Comparison of ENCODE assay signal across 16 mouse cellular contexts in the genomic region with DNA sequence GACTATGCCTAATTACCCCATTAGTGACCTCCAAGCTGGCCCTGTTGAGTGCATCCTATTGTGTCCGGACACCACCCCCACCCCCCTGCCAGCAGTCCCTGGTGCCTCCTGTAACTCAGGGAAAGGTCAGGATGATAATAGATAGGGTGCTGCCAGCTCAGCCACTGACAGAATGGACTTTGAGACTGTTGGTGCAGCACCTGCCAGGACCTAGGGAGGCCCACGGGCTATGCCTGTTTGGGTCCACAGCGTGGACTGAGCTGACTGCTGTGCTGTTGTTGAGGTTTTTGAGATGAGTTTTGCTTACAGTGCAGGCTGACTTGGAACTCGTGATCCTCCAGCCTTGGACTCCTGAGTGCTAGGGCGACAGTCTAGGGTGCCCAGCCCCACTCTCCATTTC. TPM values are rescaled to one million over a fixed set of nuclear protein-coding genes. Genes with fewer than 3 reads are reported as not detected.
A peak's percentile ranks its signal among the peaks of the same experiment; 100 is the strongest.
DNase-seq lines count a peak whose midpoint lies in the region; ATAC-seq and TF ChIP-seq lines count a peak whose summit lies in the region.
"Had no signal": no experiment of that assay in that cellular context is flagged by ENCODE, and none has a peak within 500 bp of the region (broad histone marks: within the 10 kb centered on the region; RNA-seq: fewer than 3 reads in every experiment).

No protein-coding gene starts in this region.

- DNase-seq in kidney, adult 2 months: peak; percentile 91
- DNase-seq in kidney, postnatal 10 days: peak; percentile 61
- DNase-seq in liver, embryonic 14.5 days (ENCODE audit: low read depth in 3 of 3, low spot score in 3 of 3): no peak
- DNase-seq in adrenal gland, postnatal 14 days: no peak
- DNase-seq in neural tube, embryonic 10.5 days (ENCODE audit: extremely low spot score, low spot score): no peak
- DNase-seq in urinary bladder, postnatal 25 days (ENCODE audit: low spot score): no peak
- DNase-seq: adrenal gland, postnatal 10 days; cerebellum, adult 9-10 months; heart, postnatal 14 days had no signal

- WGBS in kidney, adult 2 months: 53% methylated on average over 5 of the region's 5 CpGs
- WGBS in kidney, embryonic 16.5 days: 66% methylated on average over 5 of the region's 5 CpGs
- 79% methylated on average over 5 of the region's 5 CpGs for WGBS in liver, embryonic 14.5 days (ENCODE audit: insufficient replicate concordance)

- H3K27me3 ChIP-seq in kidney, adult 2 months (replicated peaks; ENCODE audit: control insufficient read depth, insufficient read depth, low read length): no peaks in the 10 kb centered on the region
- no peaks in the 10 kb centered on the region for H3K27me3 ChIP-seq in kidney, embryonic 16.5 days (ENCODE audit: insufficient read depth, low read length)
- H3K27me3 ChIP-seq in liver, embryonic 14.5 days (ENCODE audit: control insufficient read depth, insufficient read depth, low read length): no peaks in the 10 kb centered on the region
- H3K27me3 ChIP-seq: embryonic facial prominence, embryonic 15.5 days; neural tube, embryonic 12.5 days had no signal

- no peak overlapping the region for H3K4me2 ChIP-seq in kidney, embryonic 16.5 days (replicated peaks; ENCODE audit: low read depth, low read length)
- no peak overlapping the region for H3K4me2 ChIP-seq in liver, embryonic 14.5 days (ENCODE audit: low read depth)
- H3K4me2 ChIP-seq: embryonic facial prominence, embryonic 15.5 days; forebrain, embryonic 12.5 days; neural tube, embryonic 12.5 days had no signal

- peaks cover 29% of the 10 kb centered on the region for H3K4me1 ChIP-seq in kidney, adult 2 months (ENCODE audit: control insufficient read depth, insufficient read depth, low read length)
- no peaks in the 10 kb centered on the region for H3K4me1 ChIP-seq in kidney, embryonic 16.5 days (ENCODE audit: insufficient read depth, low read length)
- H3K4me1 ChIP-seq in liver, embryonic 14.5 days (replicated peaks; ENCODE audit: control insufficient read depth in 2 of 2, insufficient read depth in 2 of 2, low read length in 1 of 2): no peaks in the 10 kb centered on the region; a peak in 1 of 4 replicates
- H3K4me1 ChIP-seq: embryonic facial prominence, embryonic 15.5 days had no signal

- no peak overlapping the region for H3K9ac ChIP-seq in kidney, embryonic 16.5 days (replicated peaks; ENCODE audit: low read length)
- no peak overlapping the region for H3K9ac ChIP-seq in liver, embryonic 14.5 days (replicated peaks)
- H3K9ac ChIP-seq: embryonic facial prominence, embryonic 15.5 days; forebrain, embryonic 12.5 days; neural tube, embryonic 12.5 days had no signal

- no peak for TF ChIP-seq CTCF in kidney, adult 2 months (conservative IDR thresholded peaks at IDR 0.05; ENCODE audit: insufficient read depth, insufficient read length, low read depth, low read length)
- TF ChIP-seq CTCF in liver, embryonic 14.5 days (IDR thresholded peaks at IDR 0.05; ENCODE audit: low read depth): no peak

- no peak for TF ChIP-seq POLR2A in kidney, adult 2 months (IDR thresholded peaks at IDR 0.05; ENCODE audit: low read depth, low read length)

- no peak overlapping the region for H3K4me3 ChIP-seq in kidney, adult 2 months (ENCODE audit: insufficient read depth, low read depth, low read length)
- no peak overlapping the region for H3K4me3 ChIP-seq in kidney, embryonic 16.5 days (ENCODE audit: low read length)
- H3K4me3 ChIP-seq in liver, embryonic 14.5 days (ENCODE audit: insufficient read depth in 1 of 2, low read depth in 2 of 2, low read length in 2 of 2): no peak overlapping the region
- H3K4me3 ChIP-seq: embryonic facial prominence, embryonic 15.5 days; forebrain, embryonic 12.5 days; left cerebral cortex, adult 2 months; neural tube, embryonic 12.5 days had no signal

- TF ChIP-seq EP300 in liver, embryonic 14.5 days (IDR thresholded peaks at IDR 0.05; ENCODE audit: low read depth): no peak

- H3K9me3 ChIP-seq in kidney, embryonic 16.5 days (ENCODE audit: low read length): no peaks in the 10 kb centered on the region
- H3K9me3 ChIP-seq in liver, embryonic 14.5 days (ENCODE audit: control insufficient read depth, low read length): no peaks in the 10 kb centered on the region
- H3K9me3 ChIP-seq: embryonic facial prominence, embryonic 15.5 days; forebrain, embryonic 12.5 days; neural tube, embryonic 12.5 days had no signal

- no peak for ATAC-seq in kidney, embryonic 16.5 days (ENCODE audit: low FRiP score, low TSS enrichment)
- ATAC-seq in liver, embryonic 14.5 days (ENCODE audit: insufficient read depth): peak; percentile 34; the same call in 1 of the 2 replicates
- ATAC-seq: CD4-positive, CD25-positive, alpha-beta regulatory T cell, adult 4 months had no signal

- H3K36me3 ChIP-seq in kidney, adult 2 months (ENCODE audit: control insufficient read depth, insufficient read depth, low read length): peaks cover 2% of the 10 kb centered on the region; the same call in 1 of the 2 replicates
- no peaks in the 10 kb centered on the region for H3K36me3 ChIP-seq in kidney, embryonic 16.5 days (ENCODE audit: insufficient read depth, low read length)
- H3K36me3 ChIP-seq in liver, embryonic 14.5 days (replicated peaks; ENCODE audit: control insufficient read depth, insufficient read depth, low read depth): no peaks in the 10 kb centered on the region; the same call in 1 of the 2 replicates
- H3K36me3 ChIP-seq: forebrain, embryonic 12.5 days; neural tube, embryonic 12.5 days had no signal

- H3K27ac ChIP-seq in kidney, adult 2 months (ENCODE audit: insufficient read depth, low read depth, low read length): peak overlapping the region; percentile 80
- no peak overlapping the region for H3K27ac ChIP-seq in kidney, embryonic 16.5 days (ENCODE audit: low read length)
- no peak overlapping the region for H3K27ac ChIP-seq in liver, embryonic 14.5 days
- H3K27ac ChIP-seq: embryonic facial prominence, embryonic 15.5 days; forebrain, embryonic 12.5 days; left cerebral cortex, adult 2 months; neural tube, embryonic 12.5 days had no signal

RNA-seq across cellular contexts. Expression of a gene that starts 18.9 kb away (rescaled TPM):
- polyA plus RNA-seq in kidney, adult 2 months (2012; rRNA removed): 129 and 132 TPM in 2 replicates
- 5.0 and 6.4 TPM in 2 replicates for polyA plus RNA-seq in kidney, embryonic 16.5 days (2015; fragmentation: Nextera tagmentation; extraction: Ambion mirVana)
- 14.7 and 16.1 TPM in 2 replicates for polyA plus RNA-seq in liver, embryonic 14.5 days (2012; rRNA removed)
- polyA plus RNA-seq in liver, embryonic 14.5 days (2014; fragmentation: Nextera tagmentation; extraction: Ambion mirVana): 3.3 and 4.5 TPM in 2 replicates
- total RNA-seq in adrenal gland, postnatal 14 days (2021): 132 and 144 TPM in 2 replicates

RNA-seq across cellular contexts. Expression of a gene that starts 21.1 kb away (rescaled TPM):
- polyA plus RNA-seq in kidney, adult 2 months (2012; rRNA removed): 85.2 and 115 TPM in 2 replicates
- 81.7 and 87.8 TPM in 2 replicates for polyA plus RNA-seq in kidney, embryonic 16.5 days (2015; fragmentation: Nextera tagmentation; extraction: Ambion mirVana)
- polyA plus RNA-seq in liver, embryonic 14.5 days (2012; rRNA removed): 33.0 and 38.0 TPM in 2 replicates
- polyA plus RNA-seq in liver, embryonic 14.5 days (2014; fragmentation: Nextera tagmentation; extraction: Ambion mirVana): 15.6 TPM in 2 replicates
- total RNA-seq in adrenal gland, postnatal 14 days (2021): 48.9 and 50.7 TPM in 2 replicates

RNA-seq across cellular contexts. Expression of a gene that starts 40.8 kb away (rescaled TPM):
- 18.9 and 20.2 TPM in 2 replicates for polyA plus RNA-seq in kidney, adult 2 months (2012; rRNA removed)
- polyA plus RNA-seq in kidney, embryonic 16.5 days (2015; fragmentation: Nextera tagmentation; extraction: Ambion mirVana): 28.0 and 34.8 TPM in 2 replicates
- 14.1 and 17.3 TPM in 2 replicates for polyA plus RNA-seq in liver, embryonic 14.5 days (2012; rRNA removed)
- polyA plus RNA-seq in liver, embryonic 14.5 days (2014; fragmentation: Nextera tagmentation; extraction: Ambion mirVana): 7.5 and 9.9 TPM in 2 replicates
- total RNA-seq in adrenal gland, postnatal 14 days (2021): 30.9 and 31.5 TPM in 2 replicates

RNA-seq across cellular contexts. Expression of a gene that starts 41.0 kb away (rescaled TPM):
- polyA plus RNA-seq in kidney, adult 2 months (2012; rRNA removed): 14.2 and 14.4 TPM in 2 replicates
- 23.8 and 31.5 TPM in 2 replicates for polyA plus RNA-seq in kidney, embryonic 16.5 days (2015; fragmentation: Nextera tagmentation; extraction: Ambion mirVana)
- 12.4 and 13.5 TPM in 2 replicates for polyA plus RNA-seq in liver, embryonic 14.5 days (2012; rRNA removed)
- 10.5 and 12.0 TPM in 2 replicates for polyA plus RNA-seq in liver, embryonic 14.5 days (2014; fragmentation: Nextera tagmentation; extraction: Ambion mirVana)
- 11.3 and 13.4 TPM in 2 replicates for total RNA-seq in adrenal gland, postnatal 14 days (2021)

RNA-seq across cellular contexts. Expression of a gene that starts 53.7 kb away (rescaled TPM):
- 0.10 and 0.16 TPM in 2 replicates for polyA plus RNA-seq in kidney, adult 2 months (2012; rRNA removed)
- polyA plus RNA-seq in kidney, embryonic 16.5 days (2015; fragmentation: Nextera tagmentation; extraction: Ambion mirVana): 0.24 and 0.49 TPM in 2 replicates
- 0.03 and 0.04 TPM in 2 replicates for polyA plus RNA-seq in liver, embryonic 14.5 days (2012; rRNA removed)
- not detected in 2 replicates for polyA plus RNA-seq in liver, embryonic 14.5 days (2014; fragmentation: Nextera tagmentation; extraction: Ambion mirVana)
- 0.41 and 0.56 TPM in 2 replicates for total RNA-seq in adrenal gland, postnatal 14 days (2021)
- total RNA-seq: megakaryocyte progenitor cell, adult 5-6 weeks had no signal

Comparison
In these comparisons a context has a peak if more than half of its experiments do, and no peak if none do; other contexts are left out.
1. DNase-seq: peak in kidney, adult 2 months (single experiment) and kidney, postnatal 10 days (single experiment); none in liver, embryonic 14.5 days (0 of 3), adrenal gland, postnatal 14 days (single experiment), neural tube, embryonic 10.5 days (single experiment) and urinary bladder, postnatal 25 days (single experiment).